Mouse (Mus musculus) MEL (cell line): ENCODE data around the gene Adamts16.

Source experiments
- CHD2 ChIP-seq: IDR thresholded peaks from 2 replicates; pipeline ENCODE4 v1.6.1; 2011; ENCODE audit warnings: low read length, improper control_type of control experiment
- CTCF ChIP-seq, 3 experiments: IDR thresholded peaks in 2 of 3; conservative IDR thresholded peaks in 1 of 3; 2 replicates each; pipeline ENCODE4 v1.5.1; 2011 to 2012; ENCODE audit warnings: low read length in 3 of 3, low read depth in 2 of 3, mild to moderate bottlenecking in 2 of 3, improper control_type of control experiment in 1 of 3, inconsistent platforms in 1 of 3, mixed read lengths in 1 of 3, moderate library complexity in 1 of 3; ENCODE audit not compliant: control insufficient read depth in 1 of 3, insufficient read depth in 1 of 3, poor library complexity in 1 of 3, severe bottlenecking in 1 of 3
- MAX ChIP-seq: IDR thresholded peaks from 2 replicates; pipeline ENCODE4 v1.6.1; 2011; ENCODE audit warnings: low read length, improper control_type of control experiment
- MYB ChIP-seq: IDR thresholded peaks from 2 replicates; pipeline ENCODE4 v1.6.1; 2011; ENCODE audit warnings: mild to moderate bottlenecking, low read depth, low read length, improper control_type of control experiment
- POLR2A ChIP-seq, 2 experiments: IDR thresholded peaks; 2 replicates each; pipeline ENCODE4 v1.6.1; 2011 to 2012; ENCODE audit warnings: low read length in 2 of 2, mild to moderate bottlenecking in 2 of 2, control low read depth in 1 of 2, improper control_type of control experiment in 1 of 2, low read depth in 1 of 2, moderate library complexity in 1 of 2; ENCODE audit not compliant: control insufficient read depth in 1 of 2, insufficient read depth in 1 of 2, poor library complexity in 1 of 2
- POLR2AphosphoS5 ChIP-seq: IDR thresholded peaks from 2 replicates; pipeline ENCODE4 v1.6.1; 2012; ENCODE audit warnings: low read depth, borderline replicate concordance, mild to moderate bottlenecking, inconsistent platforms, low read length, moderate library complexity, mixed read lengths
- ZC3H11A ChIP-seq: IDR thresholded peaks from 2 replicates; pipeline ENCODE4 v1.6.1; 2012; ENCODE audit warnings: low read depth, mild to moderate bottlenecking, inconsistent platforms, low read length, improper control_type of control experiment
- ZKSCAN1 ChIP-seq: IDR thresholded peaks from 2 replicates; pipeline ENCODE4 v1.6.1; 2012; ENCODE audit warnings: low read depth, mild to moderate bottlenecking, inconsistent platforms, low read length, improper control_type of control experiment, moderate library complexity

GRCm38 (mm10) chr13:70785078-70785477 is 56.5 kb downstream of the Adamts16 start:
- TF ChIP-seq MYB, result no peak
- no peak for TF ChIP-seq POLR2A (IDR thresholded peaks at IDR 0.05; ENCODE audit: control insufficient read depth in 1 of 2, insufficient read depth in 1 of 2, low read depth in 1 of 2, low read length in 2 of 2, poor library complexity in 1 of 2)
- TF ChIP-seq POLR2AphosphoS5, result no peak
- no peak for TF ChIP-seq CTCF (IDR thresholded peaks at IDR 0.05 in 2 of 3, conservative IDR thresholded peaks at IDR 0.05 in 1 of 3; ENCODE audit: control insufficient read depth in 1 of 3, insufficient read depth in 1 of 3, low read depth in 2 of 3, low read length in 3 of 3, poor library complexity in 1 of 3, severe bottlenecking in 1 of 3)
- no peak for TF ChIP-seq ZC3H11A
- no peak for TF ChIP-seq ZKSCAN1
- TF ChIP-seq MAX, result no peak
- TF ChIP-seq CHD2, result no peak
